Mouse (Mus musculus): ENCODE data around the gene Gm9844.

DNA sequence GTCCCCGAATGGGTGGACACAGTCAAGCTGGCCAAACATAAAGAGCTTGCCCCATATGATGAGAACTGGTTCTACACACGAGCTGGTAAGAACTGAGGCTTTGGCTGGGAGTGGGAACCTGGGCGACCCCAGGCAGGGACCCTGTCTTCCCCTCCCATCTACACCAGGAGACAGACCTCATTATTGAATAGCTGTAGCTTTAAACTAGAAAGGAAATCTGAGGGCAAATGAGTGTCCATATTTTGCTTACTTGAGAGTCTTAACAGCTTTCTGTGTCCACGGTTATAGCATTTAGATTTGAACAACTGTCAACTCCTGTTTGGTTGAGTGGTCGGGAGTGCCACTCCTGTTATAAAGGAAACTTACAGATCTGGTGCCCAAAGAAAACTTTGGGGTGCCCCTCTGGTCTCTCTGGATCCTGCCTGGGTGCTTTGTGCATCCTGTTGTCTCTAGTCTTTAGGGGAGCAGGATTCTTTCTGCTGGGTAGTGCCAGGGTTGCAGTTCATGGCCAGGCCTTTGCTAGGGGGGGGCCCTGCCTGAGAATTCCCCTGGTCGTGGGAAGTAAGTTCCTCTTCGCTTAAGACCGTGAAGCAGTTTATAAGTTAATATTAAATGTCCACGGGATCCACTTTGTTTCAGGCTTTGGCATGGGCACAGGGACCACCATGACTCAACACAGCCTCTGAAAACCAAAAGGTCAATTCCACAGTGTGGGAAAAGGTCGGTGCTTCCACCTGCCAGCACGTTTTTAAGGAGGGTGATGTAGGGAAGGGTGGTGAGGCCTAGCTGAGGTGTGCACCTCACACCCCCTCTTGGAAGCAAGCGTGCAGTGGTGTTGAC, 23.7 kb downstream of the Gm9844 start:
- TF ChIP-seq CTCF (conservative IDR thresholded peaks at IDR 0.05; ENCODE audit: low read length): no peak
- TF ChIP-seq NANOG (IDR thresholded peaks at IDR 0.05; ENCODE audit: borderline replicate concordance, low read length): no peak
- TF ChIP-seq POU5F1 (IDR thresholded peaks at IDR 0.05; ENCODE audit: borderline replicate concordance, low read length): no peak

All from E14TG2a.4 (cell line).